Mouse (Mus musculus): ENCODE measurements around the gene Fam13c. TPM values are rescaled to one million over a fixed set of nuclear protein-coding genes. Genes with fewer than 3 reads are reported as not detected.

Gene Fam13c
- 17.7 and 19.1 TPM in 2 replicates for polyA plus RNA-seq (2016; fragmentation: Nextera tagmentation; extraction: Ambion mirVana)

GRCm38 (mm10) chr10:70439676-70440521, at the start of gene Fam13c:
Fam13c (plus strand) TSS chr10:70440481.
- Histone ChIP-seq H3K4me2 (peak within 1 kb of the TSS; percentile 78), H3K4me1 (peaks cover 34% of the 10 kb centered on the region), H3K27me3 (no peaks in the 10 kb centered on the region), H3K9ac (peak within 1 kb of the TSS; percentile 81), H3K36me3 (replicated peaks) (no peaks in the 10 kb centered on the region), H3K9me3 (no peaks in the 10 kb centered on the region), H3K27ac (peak within 1 kb of the TSS; percentile 93), H3K4me3 (replicated peaks) (peak within 1 kb of the TSS; percentile 64)
- 10% methylated on average over 24 of the region's 24 CpGs for WGBS
- ATAC-seq (ENCODE audit: low FRiP score), result peak; percentile 74

- ATAC-seq (ENCODE audit: low FRiP score), result no peak
- Histone ChIP-seq H3K27me3 (no peaks in the 10 kb centered on the region), H3K4me2 (no peak overlapping the region), H3K9ac (no peak overlapping the region), H3K4me1 (no peaks in the 10 kb centered on the region), H3K9me3 (peaks cover 18% of the 10 kb centered on the region), H3K27ac (no peak overlapping the region), H3K4me3 (replicated peaks) (no peak overlapping the region), H3K36me3 (replicated peaks) (no peaks in the 10 kb centered on the region)
- WGBS, result 88% methylated on average over 5 of the region's 5 CpGs
These were observed 44.4 kb upstream of the Fam13c start for GRCm38 (mm10) chr10:70395900-70396299.

- H3K9me3 ChIP-seq, result peaks cover 18% of the 10 kb centered on the region
- no peak overlapping the region for H3K4me3 ChIP-seq (replicated peaks)
- no peaks in the 10 kb centered on the region for H3K27me3 ChIP-seq
- no peak overlapping the region for H3K9ac ChIP-seq
- WGBS, result 88% methylated on average over 6 of the region's 6 CpGs
- no peaks in the 10 kb centered on the region for H3K36me3 ChIP-seq (replicated peaks)
- no peak overlapping the region for H3K27ac ChIP-seq
- H3K4me1 ChIP-seq, result no peaks in the 10 kb centered on the region
- no peak overlapping the region for H3K4me2 ChIP-seq
- ATAC-seq (ENCODE audit: low FRiP score), result no peak
These were observed 42.1 kb upstream of the Fam13c start for GRCm38 (mm10) chr10:70398224-70398623.

- ATAC-seq (ENCODE audit: low FRiP score), result no peak
- no peaks in the 10 kb centered on the region for H3K9me3 ChIP-seq
- no peaks in the 10 kb centered on the region for H3K4me1 ChIP-seq
- no peak overlapping the region for H3K4me3 ChIP-seq (replicated peaks)
- H3K4me2 ChIP-seq, result no peak overlapping the region
- no peak overlapping the region for H3K9ac ChIP-seq
- no peak overlapping the region for H3K27ac ChIP-seq
- H3K36me3 ChIP-seq (replicated peaks), result no peaks in the 10 kb centered on the region
- WGBS, result 86% methylated on average over 4 of the region's 4 CpGs
- no peaks in the 10 kb centered on the region for H3K27me3 ChIP-seq
These were observed 38.3 kb upstream of the Fam13c start for GRCm38 (mm10) chr10:70402006-70402405.

GRCm38 (mm10) chr10:70402711-70403110, 37.6 kb upstream of the Fam13c start:
- Histone ChIP-seq H3K27me3 (no peaks in the 10 kb centered on the region), H3K9me3 (no peaks in the 10 kb centered on the region), H3K4me2 (no peak overlapping the region), H3K4me1 (no peaks in the 10 kb centered on the region), H3K9ac (no peak overlapping the region), H3K36me3 (replicated peaks) (no peaks in the 10 kb centered on the region), H3K4me3 (replicated peaks) (no peak overlapping the region), H3K27ac (no peak overlapping the region)
- WGBS, result 92% methylated on average over 4 of the region's 4 CpGs
- no peak for ATAC-seq (ENCODE audit: low FRiP score)

- ATAC-seq (ENCODE audit: low FRiP score), result no peak
- Histone ChIP-seq H3K4me3 (replicated peaks) (no peak overlapping the region), H3K4me1 (peaks cover 13% of the 10 kb centered on the region), H3K27me3 (peaks cover 10% of the 10 kb centered on the region), H3K4me2 (no peak overlapping the region), H3K9me3 (no peaks in the 10 kb centered on the region), H3K9ac (no peak overlapping the region), H3K36me3 (replicated peaks) (no peaks in the 10 kb centered on the region), H3K27ac (no peak overlapping the region)
- WGBS, result 93% methylated on average over 6 of the region's 6 CpGs
These were observed 22.3 kb upstream of the Fam13c start for GRCm38 (mm10) chr10:70417811-70418486.

GRCm38 (mm10) chr10:70419282-70420264, 20.7 kb upstream of the Fam13c start:
- 33% methylated on average over 15 of the region's 15 CpGs for WGBS
- Histone ChIP-seq H3K27ac (no peak overlapping the region), H3K4me2 (peak overlapping the region; percentile 21)

GRCm38 (mm10) chr10:70426373-70426772, 13.9 kb upstream of the Fam13c start:
- 70% methylated on average over 3 of the region's 3 CpGs for WGBS
- no peak overlapping the region for H3K4me3 ChIP-seq (replicated peaks)
- no peaks in the 10 kb centered on the region for H3K27me3 ChIP-seq
- no peak overlapping the region for H3K9ac ChIP-seq
- ATAC-seq (ENCODE audit: low FRiP score), result no peak
- no peak overlapping the region for H3K27ac ChIP-seq
- no peaks in the 10 kb centered on the region; the same call in 1 of the 2 replicates for H3K4me1 ChIP-seq
- H3K36me3 ChIP-seq (replicated peaks), result no peaks in the 10 kb centered on the region
- no peaks in the 10 kb centered on the region for H3K9me3 ChIP-seq
- no peak overlapping the region for H3K4me2 ChIP-seq

More at GRCm38 (mm10) chr10:70419282-70420264, 20.7 kb upstream of the Fam13c start:
- Histone ChIP-seq H3K4me1 (peaks cover 13% of the 10 kb centered on the region), H3K4me3 (replicated peaks) (no peak overlapping the region), H3K27me3 (peaks cover 10% of the 10 kb centered on the region), H3K9me3 (no peaks in the 10 kb centered on the region), H3K36me3 (replicated peaks) (no peaks in the 10 kb centered on the region), H3K9ac (no peak overlapping the region)
- 0 out of 2 replicates have a peak, but pooled peaks have one; percentile 51 for ATAC-seq (ENCODE audit: low FRiP score)

GRCm38 (mm10) chr10:70428121-70428662, 12.1 kb upstream of the Fam13c start:
- no peak for ATAC-seq (ENCODE audit: low FRiP score)
- Histone ChIP-seq H3K27ac (no peak overlapping the region), H3K36me3 (replicated peaks) (no peaks in the 10 kb centered on the region), H3K4me1 (no peaks in the 10 kb centered on the region; the same call in 1 of the 2 replicates), H3K9me3 (no peaks in the 10 kb centered on the region), H3K4me3 (replicated peaks) (no peak overlapping the region), H3K27me3 (no peaks in the 10 kb centered on the region), H3K4me2 (no peak overlapping the region), H3K9ac (no peak overlapping the region)
- 90% methylated on average over 5 of the region's 5 CpGs for WGBS

- WGBS, result 91% methylated on average over 9 of the region's 9 CpGs
- H3K9ac ChIP-seq, result no peak overlapping the region
- no peak for ATAC-seq (ENCODE audit: low FRiP score)
These were observed 10.9 kb upstream of the Fam13c start for GRCm38 (mm10) chr10:70429341-70429740.

GRCm38 (mm10) chr10:70433334-70433733, 6.9 kb upstream of the Fam13c start:
- H3K4me3 ChIP-seq (replicated peaks), result no peak overlapping the region
- H3K27ac ChIP-seq, result no peak overlapping the region
- H3K4me1 ChIP-seq, result no peaks in the 10 kb centered on the region
- WGBS, result 89% methylated on average over 3 of the region's 3 CpGs
- no peaks in the 10 kb centered on the region for H3K9me3 ChIP-seq
- no peak overlapping the region for H3K9ac ChIP-seq
- no peak for ATAC-seq (ENCODE audit: low FRiP score)
- H3K27me3 ChIP-seq, result no peaks in the 10 kb centered on the region
- H3K36me3 ChIP-seq (replicated peaks), result no peaks in the 10 kb centered on the region
- H3K4me2 ChIP-seq, result no peak overlapping the region

More at GRCm38 (mm10) chr10:70429341-70429740, 10.9 kb upstream of the Fam13c start:
- Histone ChIP-seq H3K4me1 (no peaks in the 10 kb centered on the region; the same call in 1 of the 2 replicates), H3K36me3 (replicated peaks) (no peaks in the 10 kb centered on the region), H3K27ac (no peak overlapping the region), H3K4me2 (no peak overlapping the region), H3K9me3 (no peaks in the 10 kb centered on the region), H3K4me3 (replicated peaks) (no peak overlapping the region), H3K27me3 (no peaks in the 10 kb centered on the region)

All from forebrain, embryonic 12.5 days (tissue).